Mouse (Mus musculus) bone marrow, adult 2 months (tissue): ENCODE data around the gene Ctnnal1.

Source experiments
- CTCF ChIP-seq: fragments of 200-500 bp; IDR thresholded peaks from 2 replicates; pipeline ENCODE4 v1.5.1; 2011; ENCODE audit warnings: low read length, control low read depth; ENCODE audit not compliant: control insufficient read depth, insufficient read depth
- POLR2A ChIP-seq: fragments of 200-500 bp; IDR thresholded peaks from 2 replicates; pipeline ENCODE4 v1.6.1; 2011; ENCODE audit warnings: low read depth, mild to moderate bottlenecking, control low read depth, low read length, borderline replicate concordance; ENCODE audit not compliant: control insufficient read depth

GRCm38 (mm10) chr4:56811642-56812041 lies 53.3 kb downstream of the Ctnnal1 start:
- TF ChIP-seq POLR2A, result no peak
- TF ChIP-seq CTCF, result no peak
